25 mouse cellular contexts compared by ENCODE assay signal in the genomic region with DNA sequence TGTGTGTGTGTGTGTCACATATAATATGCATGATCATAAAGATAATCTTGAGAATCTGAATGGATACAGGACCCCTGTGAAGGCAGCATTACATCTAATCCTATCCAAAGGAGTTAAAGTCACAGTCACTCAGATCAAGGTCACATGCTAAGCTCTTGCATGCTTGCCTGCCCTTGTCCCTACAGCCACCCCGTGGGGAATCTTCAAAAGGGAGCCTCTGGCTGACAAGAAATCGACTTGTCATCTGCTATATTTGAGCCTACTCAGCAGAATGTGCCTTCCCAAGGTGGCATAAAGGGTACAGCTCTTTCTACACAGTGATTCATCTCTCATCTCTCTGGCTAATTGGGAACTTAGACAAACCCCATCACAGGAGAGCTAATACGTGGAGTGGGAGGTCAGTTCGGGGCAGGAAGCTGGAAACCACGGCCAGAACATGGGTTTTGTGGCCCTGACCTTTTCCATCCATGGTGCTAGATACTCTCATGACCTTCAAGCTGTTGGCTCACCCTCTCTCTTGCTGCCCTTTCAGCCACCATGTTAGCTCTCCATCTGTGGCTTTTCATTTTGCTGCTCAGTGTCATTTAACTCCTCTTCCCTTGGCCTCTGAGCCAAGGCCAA. TPM values are rescaled to one million over a fixed set of nuclear protein-coding genes. Genes with fewer than 3 reads are reported as not detected.
DNase-seq lines count a peak whose midpoint lies in the region; ATAC-seq lines count a peak whose summit lies in the region.
"Had no signal": no experiment of that assay in that cellular context is flagged by ENCODE, and none has a peak within 500 bp of the region (broad histone marks: within the 10 kb centered on the region; RNA-seq: fewer than 3 reads in every experiment).

No protein-coding gene starts in this region.

- H3K9ac ChIP-seq in embryonic facial prominence, embryonic 12.5 days = no peak overlapping the region
- H3K9ac ChIP-seq in midbrain, embryonic 11.5 days (ENCODE audit: low read length) = no peak overlapping the region
- no peak overlapping the region for H3K9ac ChIP-seq in midbrain, embryonic 15.5 days
- H3K9ac ChIP-seq: embryonic facial prominence, embryonic 13.5 days; hindbrain, embryonic 13.5 days; intestine, embryonic 15.5 days; liver, postnatal 0 days had no signal

- H3K36me3 ChIP-seq in embryonic facial prominence, embryonic 12.5 days = no peaks in the 10 kb centered on the region
- no peaks in the 10 kb centered on the region for H3K36me3 ChIP-seq in embryonic facial prominence, embryonic 10.5 days (replicated peaks)
- H3K36me3 ChIP-seq in midbrain, embryonic 11.5 days (ENCODE audit: control insufficient read depth, insufficient read depth, low read length) = no peaks in the 10 kb centered on the region
- no peaks in the 10 kb centered on the region for H3K36me3 ChIP-seq in midbrain, embryonic 15.5 days (replicated peaks)
- H3K36me3 ChIP-seq in heart, embryonic 10.5 days = no peaks in the 10 kb centered on the region
- H3K36me3 ChIP-seq: embryonic facial prominence, embryonic 13.5 days; hindbrain, embryonic 13.5 days; intestine, embryonic 15.5 days had no signal

- H3K27me3 ChIP-seq in embryonic facial prominence, embryonic 12.5 days = no peaks in the 10 kb centered on the region
- no peaks in the 10 kb centered on the region for H3K27me3 ChIP-seq in embryonic facial prominence, embryonic 10.5 days (replicated peaks; ENCODE audit: low read depth, poor library complexity, severe bottlenecking)
- H3K27me3 ChIP-seq in midbrain, embryonic 11.5 days (ENCODE audit: control insufficient read depth, insufficient read depth, low read length) = no peaks in the 10 kb centered on the region
- no peaks in the 10 kb centered on the region for H3K27me3 ChIP-seq in midbrain, embryonic 15.5 days (replicated peaks)
- no peaks in the 10 kb centered on the region for H3K27me3 ChIP-seq in heart, embryonic 10.5 days (ENCODE audit: insufficient read depth, poor library complexity, severe bottlenecking)
- H3K27me3 ChIP-seq: embryonic facial prominence, embryonic 13.5 days; hindbrain, embryonic 13.5 days; intestine, embryonic 15.5 days had no signal

- H3K4me2 ChIP-seq in embryonic facial prominence, embryonic 12.5 days (replicated peaks) = no peak overlapping the region
- H3K4me2 ChIP-seq in midbrain, embryonic 11.5 days = no peak overlapping the region
- H3K4me2 ChIP-seq in midbrain, embryonic 15.5 days = no peak overlapping the region
- H3K4me2 ChIP-seq: embryonic facial prominence, embryonic 13.5 days; hindbrain, embryonic 13.5 days; intestine, embryonic 15.5 days had no signal

- ATAC-seq in embryonic facial prominence, embryonic 12.5 days (ENCODE audit: insufficient number of reproducible peaks, insufficient read depth, low FRiP score, low TSS enrichment) = 0 out of 2 replicates have a peak, but pooled peaks have one; percentile 52
- peak; percentile 57 for ATAC-seq in midbrain, embryonic 11.5 days (ENCODE audit: low FRiP score)
- ATAC-seq in midbrain, embryonic 15.5 days (replicated peaks) = no peak
- ATAC-seq: forebrain, embryonic 16.5 days; intestine, embryonic 15.5 days; liver, postnatal 0 days had no signal

- H3K9me3 ChIP-seq in embryonic facial prominence, embryonic 12.5 days = no peaks in the 10 kb centered on the region
- no peaks in the 10 kb centered on the region for H3K9me3 ChIP-seq in embryonic facial prominence, embryonic 10.5 days
- H3K9me3 ChIP-seq in midbrain, embryonic 11.5 days (ENCODE audit: control insufficient read depth, low read length) = no peaks in the 10 kb centered on the region
- no peaks in the 10 kb centered on the region for H3K9me3 ChIP-seq in midbrain, embryonic 15.5 days
- H3K9me3 ChIP-seq in heart, embryonic 10.5 days = no peaks in the 10 kb centered on the region
- H3K9me3 ChIP-seq: embryonic facial prominence, embryonic 13.5 days; hindbrain, embryonic 13.5 days; intestine, embryonic 15.5 days had no signal

- no peak for DNase-seq in embryonic facial prominence, embryonic 10.5 days (ENCODE audit: low spot score)
- DNase-seq in midbrain, embryonic 11.5 days (ENCODE audit: low spot score, missing footprints) = no peak
- no peak for DNase-seq in heart, embryonic 10.5 days (ENCODE audit: low spot score)
- DNase-seq in retina, postnatal 1 day = peak; percentile 72
- DNase-seq in layer of hippocampus, adult 9-10 months (ENCODE audit: low spot score) = no peak
- DNase-seq in spleen, postnatal 36 days (ENCODE audit: low spot score in 2 of 2) = no peak
- DNase-seq: cerebellum, adult 9-10 months; kidney, postnatal 36 days; layer of hippocampus, adult 9-11 months; left cerebral cortex, postnatal 4 days; liver; liver, postnatal 0 days; lung, postnatal 10 days; right cerebral cortex, adult 18-20 months; thymus, postnatal 36 days had no signal

- no peak overlapping the region for H3K27ac ChIP-seq in embryonic facial prominence, embryonic 12.5 days
- no peak overlapping the region for H3K27ac ChIP-seq in embryonic facial prominence, embryonic 10.5 days (replicated peaks)
- H3K27ac ChIP-seq in midbrain, embryonic 11.5 days (ENCODE audit: low read depth, low read length) = no peak overlapping the region
- H3K27ac ChIP-seq in midbrain, embryonic 15.5 days = no peak overlapping the region
- H3K27ac ChIP-seq in heart, embryonic 10.5 days = peak overlapping the region; percentile 36; the same call in 1 of the 2 replicates
- H3K27ac ChIP-seq: embryonic facial prominence, embryonic 13.5 days; hindbrain, embryonic 13.5 days; intestine, embryonic 15.5 days; left cerebral cortex, adult 2 months had no signal

- H3K4me3 ChIP-seq in embryonic facial prominence, embryonic 12.5 days = no peak overlapping the region
- H3K4me3 ChIP-seq in embryonic facial prominence, embryonic 10.5 days = no peak overlapping the region
- H3K4me3 ChIP-seq in midbrain, embryonic 11.5 days (ENCODE audit: low read depth, low read length) = no peak overlapping the region
- H3K4me3 ChIP-seq in midbrain, embryonic 15.5 days = no peak overlapping the region
- no peak overlapping the region for H3K4me3 ChIP-seq in heart, embryonic 10.5 days
- H3K4me3 ChIP-seq: embryonic facial prominence, embryonic 13.5 days; hindbrain, embryonic 13.5 days; intestine, embryonic 15.5 days; left cerebral cortex, adult 2 months had no signal

- H3K4me1 ChIP-seq in embryonic facial prominence, embryonic 12.5 days = no peaks in the 10 kb centered on the region
- peaks cover 3% of the 10 kb centered on the region; the same call in 1 of the 2 replicates for H3K4me1 ChIP-seq in embryonic facial prominence, embryonic 10.5 days
- H3K4me1 ChIP-seq in midbrain, embryonic 11.5 days (ENCODE audit: control insufficient read depth, insufficient read depth, low read length) = peaks cover 4% of the 10 kb centered on the region; the same call in 1 of the 2 replicates
- no peaks in the 10 kb centered on the region for H3K4me1 ChIP-seq in midbrain, embryonic 15.5 days
- H3K4me1 ChIP-seq in heart, embryonic 10.5 days = 0 out of 2 replicates have a peak, but pooled peaks cover 18% of the 10 kb centered on the region
- H3K4me1 ChIP-seq: embryonic facial prominence, embryonic 13.5 days; hindbrain, embryonic 13.5 days; intestine, embryonic 15.5 days had no signal

- WGBS in embryonic facial prominence, embryonic 12.5 days = 68% methylated on average over 5 of the region's 5 CpGs
- WGBS in embryonic facial prominence, embryonic 10.5 days = 66% methylated on average over 5 of the region's 5 CpGs
- 55% methylated on average over 5 of the region's 5 CpGs for WGBS in midbrain, embryonic 11.5 days
- WGBS in midbrain, embryonic 15.5 days = 54% methylated on average over 5 of the region's 5 CpGs
- 55% methylated on average over 5 of the region's 5 CpGs for WGBS in heart, embryonic 10.5 days

RNA-seq across cellular contexts. Expression of a gene that starts 35.2 kb away (rescaled TPM):
- 0.10 TPM in 1 of 2 replicates, not detected in the other for polyA plus RNA-seq in embryonic facial prominence, embryonic 12.5 days (2016; fragmentation: Nextera tagmentation; extraction: Ambion mirVana)
- polyA plus RNA-seq in embryonic facial prominence, embryonic 10.5 days (2016; fragmentation: Nextera tagmentation; extraction: Ambion mirVana) = 0.08 and 0.15 TPM in 2 replicates
- 0.82 and 1.1 TPM in 2 replicates for polyA plus RNA-seq in midbrain, embryonic 11.5 days (2014; fragmentation: Nextera tagmentation; extraction: Ambion mirVana)
- 9.7 and 10.2 TPM in 2 replicates for polyA plus RNA-seq in midbrain, embryonic 15.5 days (2015; fragmentation: Nextera tagmentation; extraction: Ambion mirVana)
- not detected in 2 replicates for polyA plus RNA-seq in heart, embryonic 10.5 days (2016; fragmentation: Nextera tagmentation; extraction: Ambion mirVana)
- polyA plus RNA-seq: gonadal fat pad, adult 2 months; kidney, embryonic 14.5 days; liver, postnatal 0 days; small intestine, adult 2 months had no signal
